Mouse (Mus musculus) regulatory T cell (primary cell): ENCODE data around the gene Vezt.

Source experiments
- in situ Hi-C: fragments of 300-600 bp; cut with MboI, MseI; formaldehyde crosslinking; loops from one replicate; pipeline ENCODE4 v1.15.1; 2025; ENCODE audit warnings: high pct_unique_total_duplicates

Gene Vezt

DNA sequence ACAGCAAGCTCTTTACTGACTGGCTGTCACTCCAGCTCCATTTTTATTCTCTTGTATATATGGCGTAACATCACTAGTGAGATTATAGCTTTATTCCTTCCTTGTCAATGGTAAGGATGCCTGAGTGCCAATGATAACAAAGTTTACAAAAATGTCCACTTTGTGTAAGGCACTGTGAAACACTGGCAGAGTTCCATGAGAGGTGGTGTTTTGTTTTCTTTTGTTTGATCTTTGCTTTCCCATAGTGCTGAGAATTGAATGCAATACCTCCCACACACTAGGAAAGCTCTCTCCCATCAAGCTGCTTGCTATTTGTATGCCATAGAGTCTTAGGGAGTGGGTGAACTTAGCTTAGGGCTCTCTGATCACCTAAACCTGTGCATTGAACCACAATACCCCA, 122.7 kb downstream of the Vezt start:
- in situ Hi-C loops, result no loop called here

DNA sequence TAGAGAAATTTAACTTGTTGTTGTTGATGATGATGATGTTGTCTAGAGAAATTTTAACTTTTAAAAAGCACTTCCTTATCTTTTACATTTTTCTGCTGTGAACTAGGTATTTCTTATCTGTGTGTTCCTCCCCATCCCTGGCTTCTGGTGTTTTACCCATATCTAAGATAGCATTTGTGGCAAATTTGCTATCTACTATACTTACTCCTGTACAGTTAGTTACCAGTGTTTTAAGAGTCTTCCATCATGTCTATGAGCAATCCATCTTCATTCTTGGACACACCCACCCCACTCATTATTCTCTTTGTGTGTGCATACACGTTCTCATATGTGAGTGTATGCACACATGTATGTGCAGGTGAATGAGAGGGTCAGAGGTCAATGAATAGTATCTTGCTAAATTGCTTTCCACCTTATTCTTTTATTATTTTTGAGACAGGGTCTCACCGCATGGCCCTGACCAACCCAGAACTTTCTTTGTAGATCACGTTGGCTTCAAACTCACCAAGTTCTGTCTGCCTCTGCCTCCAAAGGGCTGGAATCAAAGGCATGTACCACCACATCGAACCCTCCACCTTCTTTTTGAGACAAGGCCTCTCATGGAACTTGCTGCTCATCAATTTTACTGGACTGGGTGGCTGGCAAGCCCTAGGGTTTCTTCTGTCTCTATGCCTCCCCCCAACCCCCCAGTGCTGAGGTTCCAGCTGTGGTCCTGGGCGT, 123.3 kb downstream of the Vezt start:
- in situ Hi-C loops, result no loop called here

GRCm38 (mm10) chr10:93911326-93911725, 124.3 kb downstream of the Vezt start:
- in situ Hi-C loops, result no loop called here

DNA sequence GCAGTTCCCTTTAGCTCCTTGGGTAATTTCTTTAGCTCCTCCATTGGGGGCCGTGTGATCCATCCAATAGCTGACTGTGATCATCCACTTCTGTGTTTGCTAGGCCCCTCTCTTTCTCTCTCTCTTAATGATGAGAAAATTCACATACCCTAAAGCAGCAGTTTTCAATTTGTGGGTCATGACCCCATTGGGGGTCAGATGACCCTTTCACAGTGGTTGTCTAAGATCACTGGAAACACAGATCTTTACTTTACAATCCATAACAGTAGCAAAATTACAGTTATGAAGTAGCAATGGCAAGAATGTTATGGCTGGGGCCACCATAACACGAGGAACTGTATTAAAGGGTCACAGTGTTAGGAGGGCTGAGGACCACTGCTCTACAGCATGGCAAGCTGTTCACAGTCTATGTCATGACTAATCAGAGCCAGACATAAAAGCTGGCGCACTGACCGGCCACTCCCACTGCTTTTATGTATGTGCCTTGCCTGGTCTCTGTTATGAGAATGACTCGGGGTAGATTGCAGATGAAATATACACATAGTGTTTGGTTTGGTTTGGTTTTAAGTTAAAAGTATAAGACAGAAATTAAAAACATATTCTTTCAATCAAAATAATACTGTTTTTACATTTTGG, 125.7 kb downstream of the Vezt start:
- in situ Hi-C loops, result no loop called here

DNA sequence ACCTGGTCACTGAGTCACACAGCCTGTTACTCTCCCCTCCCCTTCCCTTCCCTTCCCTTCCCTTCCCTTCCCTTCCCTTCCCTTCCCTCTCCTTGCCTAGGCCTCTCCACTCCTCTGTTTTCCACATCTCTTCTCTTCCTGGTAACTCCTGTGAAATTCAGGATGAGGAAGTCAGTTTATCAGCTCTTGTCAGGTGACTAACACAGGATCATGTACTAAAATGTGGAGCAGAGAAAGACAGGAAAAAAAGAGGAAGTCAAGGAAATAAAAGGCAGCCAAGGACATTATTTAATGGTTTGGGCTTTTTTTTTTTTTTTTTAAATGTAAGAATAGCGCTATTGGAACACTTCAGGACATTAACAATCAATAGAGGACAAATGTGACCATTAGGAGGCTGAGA, 126.6 kb downstream of the Vezt start:
- in situ Hi-C loops, result no loop called here

GRCm38 (mm10) chr10:93908540-93908939, 127.1 kb downstream of the Vezt start:
- in situ Hi-C loops, result no loop called here

GRCm38 (mm10) chr10:93907376-93907775, 128.2 kb downstream of the Vezt start:
- in situ Hi-C loops, result no loop called here

DNA sequence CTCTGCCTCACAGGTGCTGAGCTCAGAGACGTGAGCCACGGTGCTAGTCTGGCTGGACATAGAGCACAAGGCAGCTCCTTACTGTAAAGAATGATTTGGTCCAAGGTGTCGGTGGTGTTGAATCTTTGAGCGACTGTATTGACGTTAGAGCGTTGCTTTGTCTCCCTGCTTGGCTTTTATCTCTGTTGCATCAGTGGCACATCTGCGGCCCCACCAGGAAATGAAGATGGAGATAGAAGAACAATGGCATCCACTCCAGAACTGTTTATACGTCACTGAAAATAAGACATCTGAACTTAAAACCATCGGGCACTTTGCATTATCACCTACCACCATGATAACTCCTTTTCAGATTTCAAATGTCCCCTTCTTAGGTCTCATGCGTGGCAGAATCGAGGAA, 135.7 kb downstream of the Vezt start:
- in situ Hi-C loops, result no loop called here

GRCm38 (mm10) chr10:93899303-93899702, 136.3 kb downstream of the Vezt start:
- in situ Hi-C loops, result no loop called here

GRCm38 (mm10) chr10:93897043-93897646, 138.5 kb downstream of the Vezt start, which contains the start of gene Metap2:
TSS of gene Metap2 (minus strand) at chr10:93897093.
- in situ Hi-C loops, result no loop called here

DNA sequence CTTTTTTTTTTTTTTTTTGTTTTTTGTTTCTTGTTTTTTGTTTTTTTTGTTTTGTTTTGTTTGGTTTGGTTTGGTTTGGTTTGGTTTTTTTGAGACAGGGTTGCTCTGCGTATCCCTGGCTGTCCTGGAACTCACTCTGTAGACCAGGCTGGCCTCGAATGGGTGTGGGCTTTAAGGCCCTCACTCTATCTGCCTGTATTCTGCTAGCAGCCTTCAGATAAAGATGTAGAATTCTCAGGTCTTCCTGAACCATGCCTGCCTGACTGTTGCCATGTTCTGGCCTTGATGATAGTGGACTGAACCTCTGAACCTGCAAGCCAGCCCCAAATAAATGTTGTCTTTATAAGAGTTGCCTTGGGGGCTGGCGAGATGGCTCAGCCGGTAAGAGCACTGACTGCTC, 143.1 kb downstream of the Vezt start:
- in situ Hi-C loops, result no loop called here

DNA sequence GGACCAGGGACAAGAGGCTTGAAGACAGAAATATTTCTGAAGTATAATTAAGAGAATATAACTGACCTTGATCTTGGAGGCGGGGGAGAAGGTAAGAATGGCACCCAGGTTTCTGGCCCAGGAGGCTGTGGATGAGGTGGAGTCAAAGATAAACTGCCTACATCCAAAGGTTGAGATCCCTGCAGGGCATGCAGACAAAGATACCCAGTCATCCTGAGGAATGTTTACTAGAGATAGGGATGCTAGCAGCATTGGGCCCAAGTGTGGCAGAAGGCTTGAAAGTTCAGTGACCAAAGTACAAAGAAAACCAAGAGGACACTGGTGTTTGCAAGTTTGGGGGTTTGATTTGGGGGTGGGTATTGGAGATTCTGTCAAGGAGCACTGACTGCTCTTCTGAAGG, 144.6 kb downstream of the Vezt start:
- in situ Hi-C loops, result no loop called here

GRCm38 (mm10) chr10:93890565-93890964, 145.1 kb downstream of the Vezt start:
- in situ Hi-C loops, result no loop called here

- in situ Hi-C loops, result no loop called here
These were observed 145.6 kb downstream of the Vezt start for GRCm38 (mm10) chr10:93889976-93890375.

- in situ Hi-C loops, result no loop called here
These were observed 146.1 kb downstream of the Vezt start for GRCm38 (mm10) chr10:93889579-93889950.
